Mouse (Mus musculus) intestine, embryonic 16.5 days (tissue): ENCODE measurements around the gene Brpf1. TPM values are rescaled to one million over a fixed set of nuclear protein-coding genes. Genes with fewer than 3 reads are reported as not detected.

Source experiments
- ATAC-seq: fragments of 200-750 bp; cut with Nextera tagmentation; 2 replicates; pipeline ENCODE4 v1.8.0; 2017; ENCODE audit warnings: moderate TSS enrichment, moderate library complexity
- H3K27ac ChIP-seq: fragments of 300-500 bp; sonication (generic); 2 replicates; pipeline ENCODE4 v1.5.1; 2014; ENCODE audit warnings: mild to moderate bottlenecking, low read length
- H3K27me3 ChIP-seq: fragments of 300-500 bp; sonication (generic); replicated peaks from 2 replicates; pipeline ENCODE4 v1.6.1; 2014; ENCODE audit warnings: low read length, control low read depth, mixed read lengths; ENCODE audit not compliant: control insufficient read depth, insufficient read depth
- H3K36me3 ChIP-seq: fragments of 300-500 bp; sonication (generic); 2 replicates; pipeline ENCODE4 v1.6.1; 2014; ENCODE audit warnings: low read length, control low read depth; ENCODE audit not compliant: control insufficient read depth, insufficient read depth
- H3K4me1 ChIP-seq: fragments of 300-500 bp; sonication (generic); 2 replicates; pipeline ENCODE4 v1.6.1; 2014; ENCODE audit warnings: low read length, control low read depth, mixed read lengths; ENCODE audit not compliant: control insufficient read depth, insufficient read depth
- H3K4me2 ChIP-seq: fragments of 300-500 bp; sonication (generic); 2 replicates; pipeline ENCODE4 v1.6.1; 2014; ENCODE audit warnings: low read depth, low read length, control low read depth
- H3K4me3 ChIP-seq: fragments of 300-500 bp; sonication (generic); 2 replicates; pipeline ENCODE4 v1.5.1; 2014; ENCODE audit warnings: mild to moderate bottlenecking, low read length
- H3K9ac ChIP-seq: fragments of 300-500 bp; sonication (generic); 2 replicates; pipeline ENCODE4 v1.6.1; 2014; ENCODE audit warnings: low read depth, low read length
- H3K9me3 ChIP-seq: fragments of 300-500 bp; sonication (generic); 2 replicates; pipeline ENCODE4 v1.6.1; 2016; ENCODE audit warnings: low read length, control low read depth; ENCODE audit not compliant: control insufficient read depth
- WGBS: fragments of 180-500 bp; shearing (Covaris S2); extraction: QIAGEN DNeasy Blood & Tissue Kit; methylation state at CpG from one replicate; pipeline ENCODE4 v1.1.7; 2014; 5-methylcytosine and 5-hydroxymethylcytosine counted together
- polyA plus RNA-seq: library from polyadenylated mRNA; unstranded; fragments of >200 nt; fragmentation: Nextera tagmentation; extraction: Ambion mirVana; gene quantifications from 2 replicates; pipeline ENCODE4 v1.2.1, GENCODE M21; 2015

Brpf1 gene
- polyA plus RNA-seq, 1 experiment from 2014 or later: 11.6 TPM

DNA sequence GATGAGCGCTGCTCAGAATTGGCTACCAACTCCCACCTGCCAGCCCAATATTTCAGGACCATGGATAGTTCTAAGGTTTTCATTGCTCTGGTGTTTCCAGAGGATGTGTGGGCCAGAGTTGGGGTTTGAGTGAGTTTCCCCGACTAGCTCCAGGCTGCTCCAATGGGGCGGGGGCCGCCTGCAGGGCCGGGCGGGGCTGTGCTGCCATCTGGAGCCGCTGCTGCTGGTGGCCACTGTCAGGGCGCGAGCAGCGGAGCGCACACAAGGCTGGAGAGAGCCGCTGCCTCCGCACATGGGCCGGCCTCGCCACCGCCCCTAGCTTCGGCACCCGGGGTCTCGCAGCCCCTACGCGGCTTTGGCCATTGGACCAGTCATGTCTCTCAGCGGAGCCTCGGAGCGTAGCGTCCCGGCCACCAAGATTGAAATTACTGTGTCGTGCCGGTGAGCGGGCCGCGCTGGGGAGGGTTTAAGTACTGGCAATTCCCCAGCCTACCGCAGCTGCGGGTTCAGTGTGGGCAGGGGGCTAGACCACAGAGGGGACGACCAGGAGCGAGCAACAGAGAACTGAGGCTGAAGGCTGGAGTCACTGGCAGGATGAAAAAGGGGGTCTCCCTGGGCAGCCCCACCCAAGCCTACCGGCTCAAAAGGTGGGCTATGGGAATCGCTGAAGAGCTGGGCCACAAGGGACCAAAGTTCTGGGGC lies 24.7 kb upstream of the Brpf1 start, which contains the start of gene Cpne9:
TSS of gene Cpne9 (plus strand) at position 207 of the 702 bp plus-strand sequence.
- Histone ChIP-seq H3K27ac (no peak within 1 kb of the TSS), H3K4me2 (peak within 1 kb of the TSS; percentile 13; the same call in 1 of the 2 replicates), H3K9me3 (no peaks in the 10 kb centered on the region), H3K9ac (no peak within 1 kb of the TSS), H3K36me3 (no peaks in the 10 kb centered on the region), H3K27me3 (peaks cover 26% of the 10 kb centered on the region), H3K4me1 (no peaks in the 10 kb centered on the region; the same call in 1 of the 2 replicates), H3K4me3 (0 out of 2 replicates have a peak within 1 kb of the TSS, but pooled peaks have one; percentile 0)
- WGBS: 3% methylated on average over 37 of the region's 37 CpGs
- ATAC-seq: peak; percentile 50; the same call in 1 of the 2 replicates

DNA sequence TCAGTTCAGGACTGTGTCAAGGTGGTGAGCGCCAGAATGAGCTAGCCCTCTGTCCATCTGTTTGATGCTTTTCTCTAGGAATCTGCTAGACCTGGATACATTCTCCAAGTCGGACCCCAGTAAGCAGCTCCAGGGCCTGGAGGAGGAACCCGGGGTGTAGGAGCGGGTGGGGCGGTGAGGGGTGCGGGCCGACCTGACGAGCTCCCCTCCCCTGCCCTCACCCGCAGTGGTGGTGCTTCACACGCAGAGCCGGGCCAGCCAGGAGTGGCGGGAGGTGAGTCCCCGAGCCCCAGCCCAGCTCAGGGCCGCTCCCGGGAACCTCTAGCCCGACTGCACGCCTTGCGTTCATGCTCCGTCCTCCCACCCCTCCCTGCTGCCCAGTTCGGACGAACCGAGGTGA lies 24.0 kb upstream of the Brpf1 start:
- ATAC-seq: no peak
- peaks cover 26% of the 10 kb centered on the region for H3K27me3 ChIP-seq
- 2% methylated on average over 22 of the region's 22 CpGs for WGBS
- no peaks in the 10 kb centered on the region for H3K36me3 ChIP-seq
- H3K27ac ChIP-seq: no peak overlapping the region
- H3K9me3 ChIP-seq: no peaks in the 10 kb centered on the region
- H3K4me3 ChIP-seq: no peak overlapping the region
- no peaks in the 10 kb centered on the region; the same call in 1 of the 2 replicates for H3K4me1 ChIP-seq
- no peak overlapping the region for H3K9ac ChIP-seq
- peak overlapping the region; percentile 13; the same call in 1 of the 2 replicates for H3K4me2 ChIP-seq

- ATAC-seq: no peak
- Histone ChIP-seq H3K4me2 (peak overlapping the region; percentile 13; the same call in 1 of the 2 replicates), H3K4me3 (no peak overlapping the region), H3K4me1 (no peaks in the 10 kb centered on the region; the same call in 1 of the 2 replicates), H3K9me3 (no peaks in the 10 kb centered on the region), H3K27me3 (peaks cover 26% of the 10 kb centered on the region), H3K27ac (no peak overlapping the region), H3K9ac (no peak overlapping the region), H3K36me3 (no peaks in the 10 kb centered on the region)
- 10% methylated on average over 6 of the region's 6 CpGs for WGBS
Measured at GRCm38 (mm10) chr6:113283500-113283899, 23.4 kb upstream of the Brpf1 start.

DNA sequence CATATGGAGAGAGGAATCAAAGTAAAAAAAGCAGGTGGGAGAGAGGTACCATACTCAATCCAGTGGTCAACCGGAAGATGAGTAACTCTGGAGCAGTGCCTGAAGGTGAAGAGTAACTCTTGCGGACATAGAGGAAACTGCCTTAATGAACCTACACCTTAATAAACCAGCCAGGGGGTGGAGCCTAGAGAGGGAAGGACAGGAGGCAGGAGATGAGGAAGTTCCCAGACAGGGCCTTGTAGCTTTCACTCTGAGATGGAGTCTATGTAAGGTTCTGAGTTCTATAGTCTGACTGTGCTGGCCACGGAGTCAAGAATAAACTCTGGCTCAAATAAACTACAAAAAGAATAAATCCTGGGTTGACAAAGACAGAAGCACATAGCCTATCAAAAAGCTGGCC lies 22.0 kb upstream of the Brpf1 start:
- Histone ChIP-seq H3K4me1 (no peaks in the 10 kb centered on the region; the same call in 1 of the 2 replicates), H3K9me3 (no peaks in the 10 kb centered on the region), H3K27me3 (peaks cover 26% of the 10 kb centered on the region), H3K4me3 (no peak overlapping the region), H3K27ac (no peak overlapping the region), H3K36me3 (no peaks in the 10 kb centered on the region), H3K4me2 (no peak overlapping the region), H3K9ac (no peak overlapping the region)
- WGBS: 71% methylated on average over 3 of the region's 3 CpGs
- ATAC-seq: no peak

DNA sequence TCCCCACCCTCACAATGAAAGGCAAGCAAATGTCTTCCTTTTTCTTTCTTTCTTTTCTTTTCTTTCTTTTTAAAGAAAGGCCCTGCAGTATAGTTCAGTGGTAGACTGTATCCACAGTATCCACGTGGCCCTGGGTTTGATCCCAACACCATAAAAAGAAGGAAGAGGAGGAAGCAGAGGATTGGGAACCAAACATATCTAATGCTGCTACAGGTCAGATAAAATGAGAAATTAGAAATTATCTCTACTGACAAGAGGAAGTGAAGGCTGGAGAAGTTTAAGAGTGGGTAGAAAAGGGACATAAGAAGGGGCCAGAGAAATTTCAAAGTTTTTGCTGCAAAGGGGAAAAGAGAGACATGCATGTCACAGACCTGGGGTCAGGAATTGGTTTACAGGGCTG lies 20.6 kb upstream of the Brpf1 start:
- H3K9me3 ChIP-seq: no peaks in the 10 kb centered on the region
- 77% methylated on average over 1 of the region's 1 CpGs for WGBS
- no peaks in the 10 kb centered on the region for H3K36me3 ChIP-seq
- no peak overlapping the region for H3K9ac ChIP-seq
- no peak overlapping the region for H3K27ac ChIP-seq
- H3K27me3 ChIP-seq: peaks cover 26% of the 10 kb centered on the region
- H3K4me2 ChIP-seq: no peak overlapping the region
- H3K4me3 ChIP-seq: no peak overlapping the region
- H3K4me1 ChIP-seq: no peaks in the 10 kb centered on the region; the same call in 1 of the 2 replicates
- ATAC-seq: no peak

DNA sequence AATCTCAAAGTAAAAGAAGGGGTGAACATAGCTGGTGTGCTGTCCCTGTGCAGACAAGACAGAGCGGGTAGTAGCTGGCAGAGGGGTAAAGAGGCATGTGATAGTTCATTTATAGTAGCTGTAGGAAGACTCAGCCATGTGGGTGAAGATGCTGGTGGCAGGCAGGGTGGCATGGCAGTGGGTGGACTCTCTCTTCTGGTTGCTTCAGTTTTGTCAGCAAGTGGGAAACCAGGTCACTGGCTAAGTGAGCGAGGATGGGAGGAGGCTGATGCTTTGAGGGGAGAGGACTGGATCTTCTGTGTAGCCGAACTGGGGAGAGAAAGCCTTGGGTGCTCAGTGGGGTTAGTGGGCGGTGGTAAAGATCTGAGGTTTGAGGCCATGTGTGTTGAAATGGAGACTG lies 19.7 kb upstream of the Brpf1 start:
- Histone ChIP-seq H3K4me3 (no peak overlapping the region), H3K27me3 (peaks cover 20% of the 10 kb centered on the region), H3K4me2 (no peak overlapping the region), H3K27ac (no peak overlapping the region), H3K9me3 (no peaks in the 10 kb centered on the region), H3K9ac (no peak overlapping the region), H3K4me1 (no peaks in the 10 kb centered on the region), H3K36me3 (no peaks in the 10 kb centered on the region)
- WGBS: 64% methylated on average over 4 of the region's 4 CpGs
- ATAC-seq: no peak

DNA sequence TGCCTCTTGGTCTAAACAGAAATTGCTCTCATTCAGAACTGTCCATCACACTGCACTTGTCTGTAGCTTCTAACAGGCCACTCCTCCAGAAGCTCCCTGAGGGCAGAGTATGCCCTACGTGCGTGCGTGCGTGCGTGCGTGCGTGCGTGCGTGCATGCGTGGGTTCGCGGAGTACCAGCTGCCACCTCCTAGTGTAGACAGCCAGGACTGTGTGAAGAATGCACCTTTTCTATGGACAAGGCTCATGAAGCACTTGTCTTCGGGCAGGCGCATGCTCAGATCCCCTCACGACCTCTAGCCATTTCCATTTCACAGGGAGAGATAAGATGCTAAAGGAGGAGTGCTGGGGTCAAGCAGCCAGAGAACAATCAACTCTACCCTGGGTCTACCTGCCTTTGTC lies 17.6 kb upstream of the Brpf1 start:
- H3K9ac ChIP-seq: no peak overlapping the region
- no peaks in the 10 kb centered on the region for H3K9me3 ChIP-seq
- 89% methylated on average over 15 of the region's 15 CpGs for WGBS
- no peak overlapping the region for H3K27ac ChIP-seq
- peaks cover 2% of the 10 kb centered on the region; the same call in 1 of the 2 replicates for H3K27me3 ChIP-seq
- no peak overlapping the region for H3K4me3 ChIP-seq
- ATAC-seq: no peak
- H3K4me2 ChIP-seq: no peak overlapping the region
- no peaks in the 10 kb centered on the region for H3K36me3 ChIP-seq
- no peaks in the 10 kb centered on the region for H3K4me1 ChIP-seq

- WGBS: 74% methylated on average over 6 of the region's 6 CpGs
- ATAC-seq: no peak
- Histone ChIP-seq H3K4me2 (no peak overlapping the region), H3K9me3 (no peaks in the 10 kb centered on the region), H3K4me3 (no peak overlapping the region), H3K27ac (no peak overlapping the region), H3K4me1 (no peaks in the 10 kb centered on the region), H3K36me3 (no peaks in the 10 kb centered on the region), H3K9ac (no peak overlapping the region), H3K27me3 (no peaks in the 10 kb centered on the region)
Measured at GRCm38 (mm10) chr6:113290346-113290745, 16.6 kb upstream of the Brpf1 start.

DNA sequence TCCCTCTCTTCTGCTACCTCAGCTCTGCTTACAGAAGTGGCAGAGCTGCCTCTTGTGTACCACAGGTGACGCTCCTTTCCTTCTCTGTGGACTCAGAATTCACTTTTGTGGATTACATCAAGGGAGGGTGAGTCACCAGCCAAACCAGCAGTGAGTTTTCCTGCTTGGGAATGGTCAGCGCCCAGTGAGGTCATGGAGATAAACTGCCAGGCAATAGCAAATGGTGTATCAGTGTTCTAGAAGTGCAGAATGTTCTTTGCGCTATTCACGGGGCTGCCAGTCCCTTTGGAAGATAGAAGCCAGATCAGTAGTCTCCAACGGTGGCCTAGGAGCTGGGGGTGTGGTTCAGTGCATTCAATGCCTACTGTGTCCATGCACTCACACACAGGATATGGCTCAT lies 14.0 kb upstream of the Brpf1 start:
- H3K9ac ChIP-seq: no peak overlapping the region
- no peaks in the 10 kb centered on the region for H3K9me3 ChIP-seq
- no peak for ATAC-seq
- H3K36me3 ChIP-seq: no peaks in the 10 kb centered on the region
- no peak overlapping the region for H3K4me3 ChIP-seq
- no peaks in the 10 kb centered on the region for H3K4me1 ChIP-seq
- H3K27me3 ChIP-seq: no peaks in the 10 kb centered on the region
- H3K4me2 ChIP-seq: no peak overlapping the region
- H3K27ac ChIP-seq: no peak overlapping the region
- 61% methylated on average over 5 of the region's 5 CpGs for whole genome bisulfite sequencing
